Mouse (Mus musculus) thymus, postnatal 36 days (tissue): ENCODE results near the gene Rpp25.

ENCODE experiments used
- DNase-seq, 2 experiments: peaks; one replicate each; pipeline ENCODE4 v3.0.0; 2022; ENCODE audit warnings: mixed read lengths in 2 of 2

Rpp25 gene

GRCm38 (mm10) chr9:57521056-57521911, 17.5 kb downstream of the Rpp25 start, which contains the start of gene Cox5a:
TSS of gene Cox5a (plus strand) at chr9:57521274.
- DNase-seq, result peak; percentile 88 to 92

GRCm38 (mm10) chr9:57522114-57522860, 18.5 kb downstream of the Rpp25 start:
- no peak for DNase-seq

- no peak for DNase-seq
Observed at GRCm38 (mm10) chr9:57522861-57523246, 19.0 kb downstream of the Rpp25 start.

- DNase-seq, result no peak
Observed at GRCm38 (mm10) chr9:57523754-57524153, 19.9 kb downstream of the Rpp25 start.

GRCm38 (mm10) chr9:57524439-57524838, 20.6 kb downstream of the Rpp25 start:
- DNase-seq, result no peak

GRCm38 (mm10) chr9:57525516-57525915, 21.7 kb downstream of the Rpp25 start:
- DNase-seq, result no peak

GRCm38 (mm10) chr9:57526435-57526834, 22.6 kb downstream of the Rpp25 start:
- DNase-seq, result no peak

GRCm38 (mm10) chr9:57531946-57532345, 28.1 kb downstream of the Rpp25 start:
- no peak for DNase-seq

- no peak for DNase-seq
Observed at GRCm38 (mm10) chr9:57536362-57536761, 32.5 kb downstream of the Rpp25 start.

GRCm38 (mm10) chr9:57537044-57537727, 33.4 kb downstream of the Rpp25 start, which contains the start of gene Fam219b:
TSS of gene Fam219b (plus strand) at chr9:57537528.
- DNase-seq, result peak; percentile 85 to 86

- DNase-seq, result no peak
Observed at GRCm38 (mm10) chr9:57537728-57538181, 33.9 kb downstream of the Rpp25 start.

GRCm38 (mm10) chr9:57539550-57539949, 35.7 kb downstream of the Rpp25 start:
- DNase-seq, result no peak

GRCm38 (mm10) chr9:57541312-57541711, 37.5 kb downstream of the Rpp25 start:
- DNase-seq, result no peak

- no peak for DNase-seq
Observed at GRCm38 (mm10) chr9:57543951-57544350, 40.1 kb downstream of the Rpp25 start.

- no peak for DNase-seq
Observed at GRCm38 (mm10) chr9:57547287-57547686, 43.5 kb downstream of the Rpp25 start.

GRCm38 (mm10) chr9:57547869-57548268, 44.0 kb downstream of the Rpp25 start:
- DNase-seq, result no peak

- DNase-seq, result no peak
Observed at GRCm38 (mm10) chr9:57549186-57549585, 45.4 kb downstream of the Rpp25 start.

GRCm38 (mm10) chr9:57550126-57550862, 46.5 kb downstream of the Rpp25 start:
- no peak for DNase-seq

- DNase-seq, result peak; percentile 56 to 62
Observed at GRCm38 (mm10) chr9:57552139-57552887, 48.5 kb downstream of the Rpp25 start, which contains the start of gene Mpi. TSS of gene Mpi (minus strand) at chr9:57552763.

- DNase-seq, result no peak
Observed at GRCm38 (mm10) chr9:57553119-57553518, 49.3 kb downstream of the Rpp25 start.

GRCm38 (mm10) chr9:57554753-57555152, 50.9 kb downstream of the Rpp25 start:
- no peak for DNase-seq
